12 mouse cellular contexts compared by ENCODE assay signal in the genomic region with DNA sequence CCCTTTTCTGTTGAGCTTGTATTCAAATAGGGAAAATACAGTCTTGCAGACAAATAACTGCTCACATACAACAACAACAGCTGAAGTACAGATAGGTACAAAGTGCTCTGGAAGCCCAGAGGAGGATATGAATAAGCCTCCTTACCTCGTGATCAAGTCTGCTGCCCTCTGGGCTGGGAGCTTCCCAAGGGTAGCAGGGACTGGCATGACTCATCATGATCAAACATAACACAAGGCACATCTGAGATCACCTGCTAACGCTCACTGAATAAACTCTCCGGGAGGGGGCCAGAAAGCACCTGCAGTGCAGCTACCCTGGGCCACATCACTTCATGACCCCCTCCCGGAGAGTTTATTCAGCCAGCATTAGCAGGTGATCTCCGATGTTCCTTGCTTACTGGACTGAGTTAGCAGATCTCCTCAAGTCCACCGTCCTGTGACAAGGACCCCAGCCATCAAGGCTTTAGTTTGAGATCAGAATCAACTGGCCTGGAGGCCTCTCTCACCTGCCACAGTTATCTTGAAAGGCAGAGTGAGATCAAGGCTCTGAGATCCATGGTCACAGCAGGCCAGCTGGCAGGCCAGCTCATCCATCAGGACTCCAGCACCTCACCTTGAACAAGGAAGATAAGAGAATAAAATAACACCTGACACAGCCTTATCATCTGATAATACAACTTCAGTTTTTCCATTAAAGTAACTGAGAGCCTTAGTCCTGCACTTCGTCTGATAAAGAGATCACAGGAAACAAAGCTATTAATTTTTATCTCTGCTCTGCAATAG.
A peak's percentile ranks its signal among the peaks of the same experiment; 100 is the strongest.
DNase-seq lines count a peak whose midpoint lies in the region; TF ChIP-seq lines count a peak whose summit lies in the region.
"Had no signal": no experiment of that assay in that cellular context is flagged by ENCODE, and none has a peak within 500 bp of the region (broad histone marks: within the 10 kb centered on the region; RNA-seq: fewer than 3 reads in every experiment).

No protein-coding gene starts in this region.

- TF ChIP-seq CTCF in kidney, adult 2 months (conservative IDR thresholded peaks at IDR 0.05; ENCODE audit: insufficient read depth, insufficient read length, low read depth, low read length) = no peak
- no peak for TF ChIP-seq CTCF in heart, adult 2 months (IDR thresholded peaks at IDR 0.05)

- H3K9ac ChIP-seq in heart, adult 2 months (ENCODE audit: low read depth, low read length) = no peak overlapping the region
- H3K9ac ChIP-seq: embryonic facial prominence, embryonic 15.5 days; forebrain, embryonic 13.5 days had no signal

- no peak for TF ChIP-seq EP300 in heart, adult 2 months (IDR thresholded peaks at IDR 0.05; ENCODE audit: insufficient read depth, low read depth, low read length)

- H3K4me1 ChIP-seq in kidney, adult 2 months (ENCODE audit: control insufficient read depth, insufficient read depth, low read length) = no peaks in the 10 kb centered on the region
- H3K4me1 ChIP-seq in heart, adult 2 months (ENCODE audit: control insufficient read depth, insufficient read depth, low read length) = no peaks in the 10 kb centered on the region
- H3K4me1 ChIP-seq: embryonic facial prominence, embryonic 15.5 days; forebrain, embryonic 13.5 days had no signal

- DNase-seq in kidney, adult 2 months = peak; percentile 23
- no peak for DNase-seq in kidney, adult 18-20 months
- DNase-seq in 3T3-L1 (ENCODE audit: low read depth, low spot score) = peak; percentile 53
- DNase-seq in adrenal gland, postnatal 10 days = peak; percentile 17
- DNase-seq in large intestine, adult 2 months (ENCODE audit: low read depth, low spot score) = peak; percentile 35
- DNase-seq in heart, adult 2 months = no peak
- no peak for DNase-seq in embryo, embryonic 10 days (ENCODE audit: low spot score)
- no peak for DNase-seq in testis, postnatal 14 days (ENCODE audit: low spot score)
- DNase-seq: cerebellum, adult 11-12 months; right cerebral cortex, postnatal 14 days had no signal

- TF ChIP-seq POLR2A in kidney, adult 2 months (IDR thresholded peaks at IDR 0.05; ENCODE audit: low read depth, low read length) = no peak
- no peak for TF ChIP-seq POLR2A in heart, adult 2 months (IDR thresholded peaks at IDR 0.05; ENCODE audit: insufficient read depth, low read depth, low read length)

- H3K79me2 ChIP-seq in heart, adult 2 months (replicated peaks; ENCODE audit: control insufficient read depth, insufficient read depth, low read length) = no peaks in the 10 kb centered on the region

- no peak overlapping the region for H3K4me3 ChIP-seq in kidney, adult 2 months (ENCODE audit: insufficient read depth, low read depth, low read length)
- no peak overlapping the region for H3K4me3 ChIP-seq in heart, adult 2 months
- H3K4me3 ChIP-seq: embryonic facial prominence, embryonic 15.5 days; forebrain, embryonic 13.5 days had no signal

- no peaks in the 10 kb centered on the region for H3K27me3 ChIP-seq in kidney, adult 2 months (replicated peaks; ENCODE audit: control insufficient read depth, insufficient read depth, low read length)
- H3K27me3 ChIP-seq in heart, adult 2 months (ENCODE audit: control insufficient read depth, insufficient read depth, low read length) = no peaks in the 10 kb centered on the region
- H3K27me3 ChIP-seq: embryonic facial prominence, embryonic 15.5 days; forebrain, embryonic 13.5 days had no signal

- H3K36me3 ChIP-seq in kidney, adult 2 months (ENCODE audit: control insufficient read depth, insufficient read depth, low read length) = no peaks in the 10 kb centered on the region
- H3K36me3 ChIP-seq in heart, adult 2 months (ENCODE audit: control insufficient read depth, insufficient read depth, low read length) = no peaks in the 10 kb centered on the region
- H3K36me3 ChIP-seq: embryonic facial prominence, embryonic 15.5 days had no signal

- intact Hi-C loops in heart, adult 2 months (cut with DNase I) = no loop called here

- 74% methylated on average over 7 of the region's 7 CpGs for WGBS in kidney, adult 2 months
- 35% methylated on average over 7 of the region's 7 CpGs for WGBS in large intestine, adult 2 months
- WGBS in heart, adult 2 months = 64% methylated on average over 7 of the region's 7 CpGs

- H3K27ac ChIP-seq in kidney, adult 2 months (ENCODE audit: insufficient read depth, low read depth, low read length) = no peak overlapping the region
- no peak overlapping the region for H3K27ac ChIP-seq in heart, adult 2 months
- H3K27ac ChIP-seq: embryonic facial prominence, embryonic 15.5 days; forebrain, embryonic 13.5 days had no signal

Comparison
In these comparisons a context has a peak if more than half of its experiments do, and no peak if none do; other contexts are left out.
1. DNase-seq: peak in kidney, adult 2 months (single experiment), 3T3-L1 (single experiment), adrenal gland, postnatal 10 days (single experiment) and large intestine, adult 2 months (single experiment); none in kidney, adult 18-20 months (single experiment), heart, adult 2 months (0 of 2), embryo, embryonic 10 days (single experiment) and testis, postnatal 14 days (single experiment).